Mouse (Mus musculus): ENCODE measurements around the gene Arid5a. TPM values are rescaled to one million over a fixed set of nuclear protein-coding genes. Genes with fewer than 3 reads are reported as not detected.
A peak's percentile ranks its signal among the peaks of the same experiment; 100 is the strongest.

Arid5a gene
- polyA plus RNA-seq (2012; rRNA removed) (0.67 and 1.1 TPM in 2 replicates), polyA plus RNA-seq (2014; fragmentation: Nextera tagmentation; extraction: Ambion mirVana) (1.2 and 1.9 TPM in 2 replicates)

- TF ChIP-seq CTCF (IDR thresholded peaks at IDR 0.05; ENCODE audit: low read depth) (peak; percentile 18; the same call in 1 of the 2 replicates), EP300 (IDR thresholded peaks at IDR 0.05; ENCODE audit: low read depth) (no peak)
- Histone ChIP-seq H3K36me3 (replicated peaks; ENCODE audit: control insufficient read depth, insufficient read depth, low read depth) (no peaks in the 10 kb centered on the region), H3K9me3 (ENCODE audit: control insufficient read depth, low read length) (no peaks in the 10 kb centered on the region), H3K4me3 (ENCODE audit: insufficient read depth in 1 of 2, low read depth in 2 of 2, low read length in 2 of 2) (peak within 1 kb of the TSS; percentile 66 to 69), H3K4me1 (replicated peaks; ENCODE audit: control insufficient read depth in 2 of 2, insufficient read depth in 2 of 2, low read length in 1 of 2) (peaks cover 0 to 8% of the 10 kb centered on the region in 2 experiments; a peak in 2 of 4 replicates), H3K4me2 (ENCODE audit: low read depth) (peak within 1 kb of the TSS; percentile 78), H3K27me3 (ENCODE audit: control insufficient read depth, insufficient read depth, low read length) (peaks cover 24% of the 10 kb centered on the region), H3K27ac (no peak within 1 kb of the TSS; the same call in 1 of the 2 replicates), H3K9ac (replicated peaks) (peak within 1 kb of the TSS; percentile 58)
- under 1% methylated on average over 64 of the region's 65 CpGs for WGBS (ENCODE audit: insufficient replicate concordance)
- DNase-seq (ENCODE audit: low read depth in 3 of 3, low spot score in 3 of 3) (peak; percentile 80 to 84 (median 80)), ATAC-seq (ENCODE audit: insufficient read depth) (peak; percentile 93)
Observed at GRCm38 (mm10) chr1:36307495-36308280, at the start of gene Arid5a. Arid5a (plus strand) TSS chr1:36307733.

GRCm38 (mm10) chr1:36258631-36259030 lies 48.9 kb upstream of the Arid5a start:
- no peaks in the 10 kb centered on the region for H3K36me3 ChIP-seq (replicated peaks; ENCODE audit: control insufficient read depth, insufficient read depth, low read depth)
- no peaks in the 10 kb centered on the region for H3K9me3 ChIP-seq (ENCODE audit: control insufficient read depth, low read length)
- H3K9ac ChIP-seq (replicated peaks): no peak overlapping the region
- no peak overlapping the region for H3K4me2 ChIP-seq (ENCODE audit: low read depth)
- DNase-seq (ENCODE audit: low read depth in 3 of 3, low spot score in 3 of 3) (no peak), ATAC-seq (ENCODE audit: insufficient read depth) (no peak)
- TF ChIP-seq CTCF (IDR thresholded peaks at IDR 0.05; ENCODE audit: low read depth) (no peak), EP300 (IDR thresholded peaks at IDR 0.05; ENCODE audit: low read depth) (no peak)
- H3K4me3 ChIP-seq (ENCODE audit: insufficient read depth in 1 of 2, low read depth in 2 of 2, low read length in 2 of 2): no peak overlapping the region
- H3K4me1 ChIP-seq (replicated peaks; ENCODE audit: control insufficient read depth in 2 of 2, insufficient read depth in 2 of 2, low read length in 1 of 2): peaks cover 0 to 5% of the 10 kb centered on the region in 2 experiments; a peak in 1 of 4 replicates
- peaks cover 3% of the 10 kb centered on the region; the same call in 1 of the 2 replicates for H3K27me3 ChIP-seq (ENCODE audit: control insufficient read depth, insufficient read depth, low read length)
- H3K27ac ChIP-seq: no peak overlapping the region
- 31% methylated on average over 2 of the region's 2 CpGs for WGBS (ENCODE audit: insufficient replicate concordance)

- Histone ChIP-seq H3K4me2 (ENCODE audit: low read depth) (no peak overlapping the region), H3K27me3 (ENCODE audit: control insufficient read depth, insufficient read depth, low read length) (peaks cover 3% of the 10 kb centered on the region; the same call in 1 of the 2 replicates), H3K4me3 (ENCODE audit: insufficient read depth in 1 of 2, low read depth in 2 of 2, low read length in 2 of 2) (no peak overlapping the region), H3K9me3 (ENCODE audit: control insufficient read depth, low read length) (no peaks in the 10 kb centered on the region), H3K4me1 (replicated peaks; ENCODE audit: control insufficient read depth in 2 of 2, insufficient read depth in 2 of 2, low read length in 1 of 2) (peaks cover 0 to 5% of the 10 kb centered on the region in 2 experiments; a peak in 1 of 4 replicates), H3K27ac (no peak overlapping the region), H3K9ac (replicated peaks) (no peak overlapping the region), H3K36me3 (replicated peaks; ENCODE audit: control insufficient read depth, insufficient read depth, low read depth) (no peaks in the 10 kb centered on the region)
- ATAC-seq (ENCODE audit: insufficient read depth) (no peak), DNase-seq (ENCODE audit: low read depth in 3 of 3, low spot score in 3 of 3) (no peak)
- WGBS (ENCODE audit: insufficient replicate concordance): 84% methylated on average over 2 of the region's 2 CpGs
- no peak for TF ChIP-seq EP300 (IDR thresholded peaks at IDR 0.05; ENCODE audit: low read depth)
- TF ChIP-seq CTCF (IDR thresholded peaks at IDR 0.05; ENCODE audit: low read depth): no peak
Observed at GRCm38 (mm10) chr1:36259281-36259680, 48.3 kb upstream of the Arid5a start.

GRCm38 (mm10) chr1:36260418-36260817 lies 47.1 kb upstream of the Arid5a start:
- Histone ChIP-seq H3K4me2 (ENCODE audit: low read depth) (no peak overlapping the region), H3K27me3 (ENCODE audit: control insufficient read depth, insufficient read depth, low read length) (no peaks in the 10 kb centered on the region), H3K9ac (replicated peaks) (no peak overlapping the region), H3K9me3 (ENCODE audit: control insufficient read depth, low read length) (no peaks in the 10 kb centered on the region), H3K4me1 (replicated peaks; ENCODE audit: control insufficient read depth in 2 of 2, insufficient read depth in 2 of 2, low read length in 1 of 2) (peaks cover 0 to 13% of the 10 kb centered on the region in 2 experiments; a peak in 2 of 4 replicates), H3K4me3 (ENCODE audit: insufficient read depth in 1 of 2, low read depth in 2 of 2, low read length in 2 of 2) (no peak overlapping the region), H3K27ac (no peak overlapping the region), H3K36me3 (replicated peaks; ENCODE audit: control insufficient read depth, insufficient read depth, low read depth) (no peaks in the 10 kb centered on the region)
- TF ChIP-seq CTCF (IDR thresholded peaks at IDR 0.05; ENCODE audit: low read depth) (no peak), EP300 (IDR thresholded peaks at IDR 0.05; ENCODE audit: low read depth) (no peak)
- ATAC-seq (ENCODE audit: insufficient read depth) (no peak), DNase-seq (ENCODE audit: low read depth in 3 of 3, low spot score in 3 of 3) (no peak)
- WGBS (ENCODE audit: insufficient replicate concordance): 71% methylated on average over 1 of the region's 1 CpGs
